Mouse (Mus musculus): Measurements from ENCODE around the gene 9130213A22Rik.

DNA sequence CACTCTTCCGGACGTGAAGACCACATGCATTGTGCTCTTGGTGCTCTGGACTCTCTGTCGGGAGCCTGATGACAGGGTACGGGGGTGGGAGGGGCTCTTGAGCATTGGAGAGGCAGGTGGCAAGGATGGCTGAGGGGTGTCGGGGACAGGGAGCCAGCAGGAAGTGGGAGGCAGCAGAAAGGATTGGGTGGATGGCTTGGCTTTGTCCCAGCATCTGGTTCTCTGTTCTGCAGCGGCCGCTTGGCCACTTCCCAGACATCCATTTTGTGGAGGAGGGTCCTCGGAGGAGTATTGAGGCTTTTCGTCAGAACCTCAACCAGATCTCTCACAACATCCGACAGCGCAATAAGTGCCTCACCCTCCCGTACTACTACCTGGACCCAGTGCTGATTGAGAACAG, 46.9 kb upstream of the 9130213A22Rik start:
- no peak for TF ChIP-seq RCOR1 (IDR thresholded peaks at IDR 0.05; ENCODE audit: low read depth, low read length)
- no peak for TF ChIP-seq ZMIZ1 (IDR thresholded peaks at IDR 0.05; ENCODE audit: low read depth, low read length)
- no peak for TF ChIP-seq POLR2A (IDR thresholded peaks at IDR 0.05; ENCODE audit: control insufficient read depth in 1 of 2, insufficient read depth in 1 of 2, low read depth in 1 of 2, low read length in 2 of 2, poor library complexity in 1 of 2)
- TF ChIP-seq GATA1 (IDR thresholded peaks at IDR 0.05; ENCODE audit: low read depth, low read length), result no peak
- TF ChIP-seq CTCF (IDR thresholded peaks at IDR 0.05 in 2 of 3, conservative IDR thresholded peaks at IDR 0.05 in 1 of 3; ENCODE audit: control insufficient read depth in 1 of 3, insufficient read depth in 1 of 3, low read depth in 2 of 3, low read length in 3 of 3, poor library complexity in 1 of 3, severe bottlenecking in 1 of 3), result no peak
- no peak for TF ChIP-seq POLR2AphosphoS5 (IDR thresholded peaks at IDR 0.05; ENCODE audit: borderline replicate concordance, low read depth, low read length)
- no peak for TF ChIP-seq HCFC1 (IDR thresholded peaks at IDR 0.05; ENCODE audit: low read depth, low read length)
- TF ChIP-seq MXI1 (IDR thresholded peaks at IDR 0.05; ENCODE audit: low read depth, low read length), result no peak
- no peak for TF ChIP-seq USF1 (IDR thresholded peaks at IDR 0.05; ENCODE audit: low read depth, low read length)
- TF ChIP-seq CHD2 (IDR thresholded peaks at IDR 0.05; ENCODE audit: low read length), result no peak
- TF ChIP-seq CHD1 (IDR thresholded peaks at IDR 0.05; ENCODE audit: low read depth, low read length), result no peak
- no peak for TF ChIP-seq EP300 (IDR thresholded peaks at IDR 0.05; ENCODE audit: low read depth in 1 of 2, low read length in 2 of 2)
- TF ChIP-seq TAL1 (IDR thresholded peaks at IDR 0.05; ENCODE audit: low read length), result no peak

Measured in MEL (cell line).